In the genomic region with DNA sequence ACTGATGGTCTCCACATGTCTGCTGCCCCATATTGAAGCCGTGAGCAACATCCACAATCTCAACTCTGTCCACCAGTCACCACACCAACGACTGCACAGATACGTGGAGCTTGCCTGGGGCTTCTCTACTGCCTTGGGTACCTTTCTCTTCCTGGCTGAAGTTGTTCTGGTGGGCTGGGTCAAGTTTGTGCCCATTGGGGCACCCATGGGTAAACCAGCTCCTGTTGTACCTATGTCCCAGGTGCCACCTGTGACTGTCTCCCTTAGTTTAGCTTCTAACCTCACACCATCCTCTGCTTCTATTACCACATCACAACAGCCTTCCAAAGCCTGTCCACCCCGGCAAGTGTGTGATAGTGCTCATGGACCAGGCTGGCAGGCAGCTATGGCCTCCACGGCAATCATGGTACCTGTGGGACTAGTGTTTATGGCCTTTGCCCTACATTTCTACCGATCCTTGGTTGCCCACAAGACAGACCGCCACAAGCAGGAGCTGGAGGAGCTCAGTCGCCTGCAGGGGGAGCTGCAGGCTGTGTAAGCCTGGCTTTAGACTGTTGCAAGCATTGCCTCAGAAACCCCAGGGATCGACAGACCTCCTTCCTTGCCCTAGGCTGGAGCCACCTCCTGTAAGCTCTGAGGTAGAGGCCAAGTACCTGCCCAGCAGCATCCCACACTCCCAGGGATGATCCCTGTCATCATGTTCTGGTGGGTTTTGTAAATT, we compare ENCODE assay signal across 9 mouse cellular contexts. TPM values are rescaled to one million over a fixed set of nuclear protein-coding genes. Genes with fewer than 3 reads are reported as not detected.
DNase-seq lines count a peak whose midpoint lies in the region; ATAC-seq and TF ChIP-seq lines count a peak whose summit lies in the region.
"Had no signal": no experiment of that assay in that cellular context is flagged by ENCODE, and none has a peak within 500 bp of the region (broad histone marks: within the 10 kb centered on the region; RNA-seq: fewer than 3 reads in every experiment).

No protein-coding gene starts in this region.

- ATAC-seq in midbrain, embryonic 14.5 days (ENCODE audit: low FRiP score, low TSS enrichment), result no peak
- no peak for ATAC-seq in midbrain, embryonic 16.5 days

- H3K27me3 ChIP-seq in midbrain, embryonic 14.5 days (ENCODE audit: control insufficient read depth, insufficient read depth, low read length), result no peaks in the 10 kb centered on the region
- H3K27me3 ChIP-seq in midbrain, embryonic 16.5 days (ENCODE audit: control insufficient read depth, insufficient read depth, low read depth, low read length), result no peaks in the 10 kb centered on the region
- H3K27me3 ChIP-seq in myocyte (ENCODE audit: control insufficient read depth, insufficient read depth, insufficient read length), result no peaks in the 10 kb centered on the region

- no peak overlapping the region for H3K9ac ChIP-seq in midbrain, embryonic 14.5 days (replicated peaks; ENCODE audit: low read length)
- no peak overlapping the region for H3K9ac ChIP-seq in midbrain, embryonic 16.5 days (ENCODE audit: low read depth, low read length)

- peak; percentile 77 for DNase-seq in midbrain, embryonic 14.5 days
- DNase-seq in WW6 (ENCODE audit: low read depth, low spot score), result peak; percentile 71
- DNase-seq in cerebellum, postnatal 36 days, result peak; percentile 79 to 85
- DNase-seq in heart, postnatal 36 days, result peak; percentile 48 to 65
- peak; percentile 37 to 47 for DNase-seq in left cerebral cortex, postnatal 36 days (ENCODE audit: low spot score in 2 of 2)
- peak; percentile 79 for DNase-seq in thymus, postnatal 25 days

- no peak for TF ChIP-seq POLR2A in myocyte (IDR thresholded peaks at IDR 0.05; ENCODE audit: insufficient read length, low read depth)

- H3K79me2 ChIP-seq in myocyte (ENCODE audit: control insufficient read depth, insufficient read depth), result peaks cover 12% of the 10 kb centered on the region

- H3K4me2 ChIP-seq in midbrain, embryonic 14.5 days (ENCODE audit: low read length), result no peak overlapping the region
- no peak overlapping the region for H3K4me2 ChIP-seq in midbrain, embryonic 16.5 days (ENCODE audit: low read length)
- peak overlapping the region; percentile 35 for H3K4me2 ChIP-seq in myocyte (ENCODE audit: low read depth)

- H3K36me3 ChIP-seq in midbrain, embryonic 14.5 days (ENCODE audit: control insufficient read depth, insufficient read depth, low read length), result no peaks in the 10 kb centered on the region
- H3K36me3 ChIP-seq in midbrain, embryonic 16.5 days (ENCODE audit: control insufficient read depth, insufficient read depth, low read length), result no peaks in the 10 kb centered on the region
- no peaks in the 10 kb centered on the region for H3K36me3 ChIP-seq in myocyte (ENCODE audit: control insufficient read depth, insufficient read depth)

- 42% methylated on average over 9 of the region's 9 CpGs for WGBS in midbrain, embryonic 14.5 days
- WGBS in midbrain, embryonic 16.5 days, result 41% methylated on average over 9 of the region's 9 CpGs

- intact Hi-C loops in heart, postnatal 36 days (cut with DNase I), result no loop called here
- intact Hi-C loops in left cerebral cortex, postnatal 36 days (cut with DNase I), result no loop called here

- no peak overlapping the region for H3K4me3 ChIP-seq in midbrain, embryonic 14.5 days (replicated peaks; ENCODE audit: low read depth, low read length)
- H3K4me3 ChIP-seq in midbrain, embryonic 16.5 days (ENCODE audit: low read depth, low read length), result no peak overlapping the region
- H3K4me3 ChIP-seq in myocyte, result peak overlapping the region; percentile 1

- H3K4me1 ChIP-seq in midbrain, embryonic 14.5 days (ENCODE audit: control insufficient read depth, insufficient read depth, low read length), result peaks cover 25% of the 10 kb centered on the region
- peaks cover 21% of the 10 kb centered on the region for H3K4me1 ChIP-seq in midbrain, embryonic 16.5 days (ENCODE audit: control insufficient read depth, insufficient read depth, low read length)

- H3ac ChIP-seq in myocyte (ENCODE audit: control insufficient read depth, insufficient read length), result no peak overlapping the region

- H3K27ac ChIP-seq in midbrain, embryonic 14.5 days (replicated peaks; ENCODE audit: low read depth, low read length), result no peak overlapping the region
- no peak overlapping the region for H3K27ac ChIP-seq in midbrain, embryonic 16.5 days (ENCODE audit: low read length)

- H3K9me3 ChIP-seq in midbrain, embryonic 14.5 days (ENCODE audit: control insufficient read depth, low read length), result no peaks in the 10 kb centered on the region
- no peaks in the 10 kb centered on the region for H3K9me3 ChIP-seq in midbrain, embryonic 16.5 days (replicated peaks; ENCODE audit: control insufficient read depth, low read length, poor library complexity, severe bottlenecking)

TF ChIP-seq in myocyte, 11 proteins besides CTCF, POLR2A, EP300 and RAD21:
- TF ChIP-seq CEBPB (IDR thresholded peaks at IDR 0.05; ENCODE audit: insufficient read depth, poor library complexity, severe bottlenecking) (0 out of 2 replicates have a peak, but pooled peaks have one; percentile 50), SRF (IDR thresholded peaks at IDR 0.05; ENCODE audit: control insufficient read depth, insufficient read length, low read depth) (no peak), POLR2AphosphoS2 (IDR thresholded peaks at IDR 0.05; ENCODE audit: insufficient read length, low read depth) (peak; percentile 13)

RNA-seq across cellular contexts. Expression of a gene that starts 2.6 kb away (rescaled TPM):
- polyA plus RNA-seq in midbrain, embryonic 14.5 days (2014; fragmentation: Nextera tagmentation; extraction: Ambion mirVana), result 24.0 and 27.3 TPM in 2 replicates
- 12.8 and 18.0 TPM in 2 replicates for polyA plus RNA-seq in midbrain, embryonic 16.5 days (2015; fragmentation: Nextera tagmentation; extraction: Ambion mirVana)
- 10 to 100 TPM; 22.2 to 24.0 TPM for total RNA-seq in heart, postnatal 36 days (2021)
- 10 to 100 TPM; 40.0 to 53.4 TPM for total RNA-seq in left cerebral cortex, postnatal 36 days (2021)
- 13.7 TPM for polyA plus RNA-seq in myocyte (2012; fragmentation: generic; extraction: Trizol)

RNA-seq across cellular contexts. Expression of a gene that starts 4.2 kb away (rescaled TPM):
- polyA plus RNA-seq in midbrain, embryonic 14.5 days (2014; fragmentation: Nextera tagmentation; extraction: Ambion mirVana), result 2.9 and 3.4 TPM in 2 replicates
- 8.8 TPM in 2 replicates for polyA plus RNA-seq in midbrain, embryonic 16.5 days (2015; fragmentation: Nextera tagmentation; extraction: Ambion mirVana)
- total RNA-seq in heart, postnatal 36 days (2021), result 10 to 100 TPM; 22.1 to 22.6 TPM
- total RNA-seq in left cerebral cortex, postnatal 36 days (2021), result 10 to 100 TPM; 18.9 to 25.4 TPM
- polyA plus RNA-seq in myocyte (2012; fragmentation: generic; extraction: Trizol), result 16.3 TPM

RNA-seq across cellular contexts. Expression of a gene that starts 11.6 kb away (rescaled TPM):
- not detected in 2 replicates for polyA plus RNA-seq in midbrain, embryonic 14.5 days (2014; fragmentation: Nextera tagmentation; extraction: Ambion mirVana)
- not detected in 2 replicates for polyA plus RNA-seq in midbrain, embryonic 16.5 days (2015; fragmentation: Nextera tagmentation; extraction: Ambion mirVana)
- 1 to 10 TPM; 3.3 to 3.9 TPM for total RNA-seq in heart, postnatal 36 days (2021)
- 1 to 10 TPM; 3.9 to 4.1 TPM for total RNA-seq in left cerebral cortex, postnatal 36 days (2021)
- polyA plus RNA-seq in myocyte (2012; fragmentation: generic; extraction: Trizol), result 1.4 TPM
- polyA plus RNA-seq: gonadal fat pad, adult 2 months had no signal

RNA-seq across cellular contexts. Expression of a gene that starts 26.6 kb away (rescaled TPM):
- polyA plus RNA-seq in midbrain, embryonic 14.5 days (2014; fragmentation: Nextera tagmentation; extraction: Ambion mirVana), result 6.0 and 7.1 TPM in 2 replicates
- 8.4 and 10.3 TPM in 2 replicates for polyA plus RNA-seq in midbrain, embryonic 16.5 days (2015; fragmentation: Nextera tagmentation; extraction: Ambion mirVana)
- total RNA-seq in heart, postnatal 36 days (2021), result 10 to 100 TPM; 12.6 to 13.1 TPM
- 1 to 10 TPM; 3.3 to 4.0 TPM for total RNA-seq in left cerebral cortex, postnatal 36 days (2021)
- polyA plus RNA-seq in myocyte (2012; fragmentation: generic; extraction: Trizol), result 15.0 TPM

RNA-seq across cellular contexts. Expression of a gene that starts 29.5 kb away (rescaled TPM):
- 7.4 and 15.2 TPM in 2 replicates for polyA plus RNA-seq in midbrain, embryonic 14.5 days (2014; fragmentation: Nextera tagmentation; extraction: Ambion mirVana)
- polyA plus RNA-seq in midbrain, embryonic 16.5 days (2015; fragmentation: Nextera tagmentation; extraction: Ambion mirVana), result 7.4 and 8.0 TPM in 2 replicates
- 1 to 10 TPM; 3.2 to 3.3 TPM for total RNA-seq in heart, postnatal 36 days (2021)
- total RNA-seq in left cerebral cortex, postnatal 36 days (2021), result 10 to 100 TPM; 73.2 to 84.6 TPM
- polyA plus RNA-seq in myocyte (2012; fragmentation: generic; extraction: Trizol), result 11.9 TPM
